Mouse (Mus musculus): ENCODE measurements around the gene Traf4. TPM values are rescaled to one million over a fixed set of nuclear protein-coding genes. Genes with fewer than 3 reads are reported as not detected.

Gene Traf4
- total and polyA plus RNA-seq, 2 experiments: 8.8 to 73.5 TPM

DNA sequence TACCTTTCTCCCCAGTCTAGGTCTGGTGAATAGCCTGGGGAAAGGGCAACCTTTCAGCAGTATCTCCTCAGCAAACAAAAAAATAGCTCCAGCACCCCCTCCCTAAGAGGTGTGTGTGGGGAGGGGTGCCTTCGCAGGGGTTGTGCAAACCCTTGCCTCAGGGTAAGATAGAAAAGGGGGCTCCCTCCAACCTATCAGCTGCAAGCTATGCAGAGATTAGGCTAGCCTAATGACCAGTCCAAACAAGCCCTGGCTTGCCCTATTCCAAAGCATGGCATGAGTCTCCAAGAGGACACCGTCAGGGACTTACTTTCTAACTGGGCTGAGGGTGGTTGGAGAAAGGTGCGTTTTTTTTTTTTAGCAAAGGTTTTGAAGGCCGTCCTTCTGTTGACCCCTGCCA lies 772 bp upstream of the Traf4 start:
- peaks cover 37% of the 10 kb centered on the region; the same call in 1 of the 2 replicates for H3K79me2 ChIP-seq (ENCODE audit: control insufficient read depth, insufficient read depth, low read length)
- TF ChIP-seq CTCF (IDR thresholded peaks at IDR 0.05; ENCODE audit: low read depth, low read length) (no peak), POLR2A (IDR thresholded peaks at IDR 0.05; ENCODE audit: extremely low read depth, insufficient read depth, low read length) (no peak)
- peaks cover 20% of the 10 kb centered on the region for H3K4me1 ChIP-seq (ENCODE audit: control insufficient read depth, insufficient read depth, low read length)
- H3K4me3 ChIP-seq (ENCODE audit: insufficient read depth, low read depth, low read length): no peak overlapping the region
- no peak for DNase-seq (ENCODE audit: extremely low read depth, low read depth, low spot score)
- no peaks in the 10 kb centered on the region for H3K27me3 ChIP-seq (ENCODE audit: control insufficient read depth, insufficient read depth, low read length)
- no peaks in the 10 kb centered on the region; the same call in 1 of the 2 replicates for H3K36me3 ChIP-seq (ENCODE audit: control insufficient read depth, insufficient read depth, low read length)
- 35% methylated on average over 4 of the region's 4 CpGs for WGBS
- peak overlapping the region; percentile 97 for H3K27ac ChIP-seq (replicated peaks; ENCODE audit: insufficient read depth, low read depth, low read length)
- H3K9ac ChIP-seq (ENCODE audit: low read depth, low read length): peak overlapping the region; percentile 39

GRCm38 (mm10) chr11:78165761-78166109 lies 346 bp upstream of the Traf4 start:
- peak overlapping the region; percentile 81 for H3K9ac ChIP-seq (ENCODE audit: low read depth, low read length)
- H3K4me3 ChIP-seq (ENCODE audit: insufficient read depth, low read depth, low read length): peak overlapping the region; percentile 56
- peak overlapping the region; percentile 97 for H3K27ac ChIP-seq (replicated peaks; ENCODE audit: insufficient read depth, low read depth, low read length)
- no peak for DNase-seq (ENCODE audit: extremely low read depth, low read depth, low spot score)
- WGBS: under 1% methylated on average over 16 of the region's 16 CpGs
- H3K79me2 ChIP-seq (ENCODE audit: control insufficient read depth, insufficient read depth, low read length): peaks cover 40% of the 10 kb centered on the region; the same call in 1 of the 2 replicates
- no peaks in the 10 kb centered on the region; the same call in 1 of the 2 replicates for H3K36me3 ChIP-seq (ENCODE audit: control insufficient read depth, insufficient read depth, low read length)
- H3K4me1 ChIP-seq (ENCODE audit: control insufficient read depth, insufficient read depth, low read length): peaks cover 20% of the 10 kb centered on the region
- TF ChIP-seq CTCF (IDR thresholded peaks at IDR 0.05; ENCODE audit: low read depth, low read length): no peak
- no peak for TF ChIP-seq POLR2A (IDR thresholded peaks at IDR 0.05; ENCODE audit: extremely low read depth, insufficient read depth, low read length)
- no peaks in the 10 kb centered on the region for H3K27me3 ChIP-seq (ENCODE audit: control insufficient read depth, insufficient read depth, low read length)

DNA sequence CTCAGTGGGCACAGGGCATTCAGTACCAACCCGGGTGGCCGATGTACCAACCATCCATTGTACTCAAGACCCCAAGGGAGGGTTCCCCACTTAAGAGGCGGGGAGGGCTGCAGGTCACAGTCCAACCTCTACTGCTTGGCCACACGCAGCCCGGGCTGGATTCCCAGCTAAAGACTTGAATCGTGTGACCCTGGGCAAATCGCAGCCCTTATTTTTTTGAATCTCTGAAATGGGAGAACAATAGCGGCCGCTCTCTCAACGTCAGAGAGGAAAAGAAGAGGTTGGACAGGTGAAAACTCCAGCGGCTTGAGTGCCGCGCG lies 825 bp downstream of the Traf4 start:
- Histone ChIP-seq H3K4me3 (ENCODE audit: insufficient read depth, low read depth, low read length) (peak overlapping the region; percentile 99), H3K27ac (replicated peaks; ENCODE audit: insufficient read depth, low read depth, low read length) (peak overlapping the region; percentile 98), H3K27me3 (ENCODE audit: control insufficient read depth, insufficient read depth, low read length) (no peaks in the 10 kb centered on the region), H3K36me3 (ENCODE audit: control insufficient read depth, insufficient read depth, low read length) (no peaks in the 10 kb centered on the region; the same call in none of the 2 replicates), H3K9ac (ENCODE audit: low read depth, low read length) (peak overlapping the region; percentile 98), H3K79me2 (ENCODE audit: control insufficient read depth, insufficient read depth, low read length) (peaks cover 41% of the 10 kb centered on the region; the same call in 1 of the 2 replicates), H3K4me1 (ENCODE audit: control insufficient read depth, insufficient read depth, low read length) (peaks cover 20% of the 10 kb centered on the region)
- no peak for DNase-seq (ENCODE audit: extremely low read depth, low read depth, low spot score)
- 2% methylated on average over 14 of the region's 14 CpGs for WGBS
- TF ChIP-seq CTCF (IDR thresholded peaks at IDR 0.05; ENCODE audit: low read depth, low read length) (no peak), POLR2A (IDR thresholded peaks at IDR 0.05; ENCODE audit: extremely low read depth, insufficient read depth, low read length) (no peak)

- Histone ChIP-seq H3K79me2 (ENCODE audit: control insufficient read depth, insufficient read depth, low read length) (peaks cover 41% of the 10 kb centered on the region; the same call in 1 of the 2 replicates), H3K27me3 (ENCODE audit: control insufficient read depth, insufficient read depth, low read length) (no peaks in the 10 kb centered on the region), H3K9ac (ENCODE audit: low read depth, low read length) (peak overlapping the region; percentile 98), H3K4me3 (ENCODE audit: insufficient read depth, low read depth, low read length) (peak overlapping the region; percentile 99), H3K36me3 (ENCODE audit: control insufficient read depth, insufficient read depth, low read length) (peaks cover under 1% of the 10 kb centered on the region), H3K27ac (replicated peaks; ENCODE audit: insufficient read depth, low read depth, low read length) (peak overlapping the region; percentile 98), H3K4me1 (ENCODE audit: control insufficient read depth, insufficient read depth, low read length) (peaks cover 20% of the 10 kb centered on the region)
- TF ChIP-seq CTCF (IDR thresholded peaks at IDR 0.05; ENCODE audit: low read depth, low read length) (no peak), POLR2A (IDR thresholded peaks at IDR 0.05; ENCODE audit: extremely low read depth, insufficient read depth, low read length) (no peak)
- DNase-seq (ENCODE audit: extremely low read depth, low read depth, low spot score): peak; percentile 68
- WGBS: 2% methylated on average over 22 of the region's 22 CpGs
These were observed 1.4 kb downstream of the Traf4 start for GRCm38 (mm10) chr11:78163681-78164603.

DNA sequence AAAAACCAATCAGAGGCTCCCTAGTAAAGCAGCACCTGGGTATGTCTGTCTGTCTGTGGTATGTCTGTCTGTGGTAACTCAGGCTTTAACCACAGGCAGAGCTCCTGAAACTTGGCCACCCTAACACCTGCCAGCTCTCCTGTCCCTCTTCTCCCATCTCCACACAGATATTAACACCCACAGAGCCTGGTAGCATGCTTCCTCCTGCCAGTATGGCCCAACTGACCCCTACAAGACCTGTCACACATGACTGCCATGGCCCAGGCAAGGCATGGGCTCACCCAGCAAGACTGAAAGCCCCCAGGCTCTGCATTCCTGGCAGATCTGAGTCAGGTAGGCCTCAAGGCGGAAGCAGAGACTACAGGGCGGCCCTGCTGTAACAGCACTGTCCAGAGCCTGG lies 2.3 kb downstream of the Traf4 start:
- Histone ChIP-seq H3K27ac (replicated peaks; ENCODE audit: insufficient read depth, low read depth, low read length) (peak overlapping the region; percentile 98; the same call in 1 of the 2 replicates), H3K9ac (ENCODE audit: low read depth, low read length) (peak overlapping the region; percentile 98), H3K4me3 (ENCODE audit: insufficient read depth, low read depth, low read length) (no peak overlapping the region), H3K4me1 (ENCODE audit: control insufficient read depth, insufficient read depth, low read length) (peaks cover 23% of the 10 kb centered on the region), H3K79me2 (ENCODE audit: control insufficient read depth, insufficient read depth, low read length) (peaks cover 41% of the 10 kb centered on the region; the same call in 1 of the 2 replicates), H3K36me3 (ENCODE audit: control insufficient read depth, insufficient read depth, low read length) (peaks cover 8% of the 10 kb centered on the region), H3K27me3 (ENCODE audit: control insufficient read depth, insufficient read depth, low read length) (no peaks in the 10 kb centered on the region)
- TF ChIP-seq POLR2A (IDR thresholded peaks at IDR 0.05; ENCODE audit: extremely low read depth, insufficient read depth, low read length): no peak
- no peak for TF ChIP-seq CTCF (IDR thresholded peaks at IDR 0.05; ENCODE audit: low read depth, low read length)
- WGBS: 75% methylated on average over 2 of the region's 2 CpGs
- no peak for DNase-seq (ENCODE audit: extremely low read depth, low read depth, low spot score)

Measured in liver, adult 2 months (tissue).